Mouse (Mus musculus): ENCODE measurements around the gene L2hgdh.

DNA sequence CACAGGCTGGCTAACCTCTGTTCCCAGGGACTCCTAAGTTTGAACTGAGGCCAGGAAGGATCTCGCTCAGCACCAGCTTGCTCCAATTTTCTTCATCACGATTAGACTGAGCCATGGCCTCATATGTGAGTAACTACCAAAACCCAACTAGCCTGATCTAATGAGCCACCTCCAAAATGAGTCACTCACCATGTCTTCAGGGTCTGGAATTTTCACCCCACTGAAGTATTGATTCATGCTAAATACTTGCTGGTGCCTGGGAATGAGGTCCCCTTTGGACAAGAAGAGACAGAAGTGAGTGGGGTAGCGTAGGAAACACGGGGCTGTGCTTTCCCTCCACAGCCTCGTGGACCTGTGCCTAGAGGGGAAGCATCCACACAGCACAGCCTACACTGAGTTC is 29.3 kb upstream of the L2hgdh start:
- no peak for TF ChIP-seq BHLHE40 (IDR thresholded peaks at IDR 0.05; ENCODE audit: borderline replicate concordance, low read depth, low read length)
- TF ChIP-seq CTCF (IDR thresholded peaks at IDR 0.05 in 2 of 3, conservative IDR thresholded peaks at IDR 0.05 in 1 of 3; ENCODE audit: control insufficient read depth in 1 of 3, insufficient read depth in 1 of 3, low read depth in 2 of 3, low read length in 3 of 3, poor library complexity in 1 of 3, severe bottlenecking in 1 of 3), result no peak
- TF ChIP-seq RAD21 (IDR thresholded peaks at IDR 0.05; ENCODE audit: low read depth, low read length), result no peak
- no peak for TF ChIP-seq MEF2A (IDR thresholded peaks at IDR 0.05; ENCODE audit: extremely low read depth, insufficient replicate concordance, low read depth, low read length, poor library complexity, severe bottlenecking)
